Mouse (Mus musculus) lung, postnatal 0 days (tissue): ENCODE results near the gene Tspan5.

ENCODE experiments used
- CTCF ChIP-seq: IDR thresholded peaks from 2 replicates; pipeline ENCODE4 v1.5.1; 2016; ENCODE audit warnings: antibody characterized with exemption, mild to moderate bottlenecking
- EP300 ChIP-seq: IDR thresholded peaks from 2 replicates; pipeline ENCODE4 v1.6.1; 2016; ENCODE audit warnings: antibody characterized with exemption, mild to moderate bottlenecking, control low read depth

GRCm38 (mm10) chr3:138825296-138825695 lies 83.3 kb downstream of the Tspan5 start:
- no peak for TF ChIP-seq CTCF
- TF ChIP-seq EP300: no peak
